Mouse (Mus musculus) midbrain, embryonic 11.5 days (tissue): ENCODE measurements around the gene Gm8122. TPM values are rescaled to one million over a fixed set of nuclear protein-coding genes. Genes with fewer than 3 reads are reported as not detected.
"Not testable (repeated sequence)": the region's sequence is repeated elsewhere in the genome, so short reads cannot be mapped to it uniquely, and the experiment has no call there.

Source experiments
- ATAC-seq: fragments of 200-750 bp; cut with Nextera tagmentation; 2 replicates; pipeline ENCODE4 v1.8.0; 2017; ENCODE audit warnings: moderate TSS enrichment, moderate library complexity; ENCODE audit not compliant: low FRiP score
- DNase-seq: peaks from one replicate; pipeline ENCODE4 v3.0.0; 2015; ENCODE audit warnings: low spot score; ENCODE audit errors: missing footprints
- H3K27ac ChIP-seq: fragments of 300-500 bp; sonication (generic); 2 replicates; pipeline ENCODE4 v1.5.1; 2014; ENCODE audit warnings: low read depth, low read length
- H3K27me3 ChIP-seq: fragments of 300-500 bp; sonication (generic); 2 replicates; pipeline ENCODE4 v1.6.1; 2014; ENCODE audit warnings: mild to moderate bottlenecking, low read length, moderate library complexity, mixed read lengths; ENCODE audit not compliant: control insufficient read depth, insufficient read depth
- H3K36me3 ChIP-seq: fragments of 300-500 bp; sonication (generic); 2 replicates; pipeline ENCODE4 v1.6.1; 2014; ENCODE audit warnings: mild to moderate bottlenecking, low read length, moderate library complexity, mixed read lengths; ENCODE audit not compliant: control insufficient read depth, insufficient read depth
- H3K4me1 ChIP-seq: fragments of 300-500 bp; sonication (generic); 2 replicates; pipeline ENCODE4 v1.6.1; 2014; ENCODE audit warnings: low read length; ENCODE audit not compliant: control insufficient read depth, insufficient read depth
- H3K4me2 ChIP-seq: fragments of 300-500 bp; sonication (generic); 2 replicates; pipeline ENCODE4 v1.6.1; 2014; ENCODE audit warnings: mild to moderate bottlenecking, moderate library complexity
- H3K4me3 ChIP-seq: fragments of 300-500 bp; sonication (generic); 2 replicates; pipeline ENCODE4 v1.5.1; 2014; ENCODE audit warnings: low read depth, low read length
- H3K9ac ChIP-seq: fragments of 300-500 bp; sonication (generic); 2 replicates; pipeline ENCODE4 v1.6.1; 2014; ENCODE audit warnings: low read length
- H3K9me3 ChIP-seq: fragments of 300-500 bp; sonication (generic); 2 replicates; pipeline ENCODE4 v1.6.1; 2016; ENCODE audit warnings: low read length; ENCODE audit not compliant: control insufficient read depth
- WGBS: fragments of 180-500 bp; shearing (Covaris S2); extraction: QIAGEN DNeasy Blood & Tissue Kit; methylation state at CpG from one replicate; pipeline ENCODE4 v1.1.7; 2014; 5-methylcytosine and 5-hydroxymethylcytosine counted together
- polyA plus RNA-seq: library from polyadenylated mRNA; unstranded; fragments of >200 nt; fragmentation: Nextera tagmentation; extraction: Ambion mirVana; gene quantifications from 2 replicates; pipeline ENCODE4 v1.2.1, GENCODE M21; 2014

Gene Gm8122
- polyA plus RNA-seq, 1 experiment from 2014 or later: not detected

DNA sequence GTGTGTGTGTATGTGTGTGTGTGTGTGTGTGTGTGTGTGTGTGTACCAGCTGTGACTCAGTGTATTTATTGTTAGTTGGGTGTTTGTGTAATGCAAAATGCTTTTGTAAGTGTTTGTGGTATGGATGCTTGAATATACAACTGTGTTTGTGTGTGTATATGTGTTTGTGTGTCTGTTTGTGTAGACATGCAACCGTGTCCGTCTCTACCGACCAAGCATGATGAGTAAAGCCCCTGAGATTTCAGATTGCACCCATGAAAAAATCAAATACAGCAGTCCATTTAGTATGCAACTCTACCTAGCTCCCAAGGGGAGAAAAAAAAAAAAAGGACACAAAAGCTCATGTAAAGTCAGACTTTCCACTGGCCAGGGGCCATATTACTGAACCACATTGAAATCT lies 28.3 kb upstream of the Gm8122 start:
- not testable (repeated sequence) for H3K4me1 ChIP-seq, H3K27me3 ChIP-seq, H3K9me3 ChIP-seq, ATAC-seq, H3K27ac ChIP-seq, H3K36me3 ChIP-seq, H3K4me3 ChIP-seq, H3K4me2 ChIP-seq, H3K9ac ChIP-seq, DNase-seq
- 89% methylated on average over 3 of the region's 3 CpGs for WGBS

GRCm38 (mm10) chr14:43258349-43258748 lies 23.2 kb upstream of the Gm8122 start, which contains the start of gene Gm8126:
TSS of gene Gm8126 (plus strand) at chr14:43258649.
- H3K9me3 ChIP-seq, H3K27me3 ChIP-seq, H3K4me2 ChIP-seq, ATAC-seq, DNase-seq, H3K27ac ChIP-seq, H3K4me3 ChIP-seq, H3K36me3 ChIP-seq, H3K4me1 ChIP-seq, H3K9ac ChIP-seq: not testable (repeated sequence)
- WGBS: 86% methylated on average over 2 of the region's 4 CpGs

- not testable (repeated sequence) for H3K4me2 ChIP-seq, DNase-seq, H3K4me1 ChIP-seq, H3K27me3 ChIP-seq, H3K9me3 ChIP-seq, ATAC-seq, H3K36me3 ChIP-seq, H3K27ac ChIP-seq, H3K9ac ChIP-seq, H3K4me3 ChIP-seq
- WGBS: 71% methylated on average over 1 of the region's 1 CpGs
Observed at GRCm38 (mm10) chr14:43256511-43256910, 21.4 kb upstream of the Gm8122 start.

GRCm38 (mm10) chr14:43250549-43251253 lies 15.6 kb upstream of the Gm8122 start:
- H3K9ac ChIP-seq, H3K27me3 ChIP-seq, H3K36me3 ChIP-seq, H3K4me2 ChIP-seq, H3K4me3 ChIP-seq, ATAC-seq, H3K27ac ChIP-seq, H3K4me1 ChIP-seq, H3K9me3 ChIP-seq: not testable (repeated sequence)
- peak; percentile 59 for DNase-seq
- WGBS: 27% methylated on average over 5 of the region's 6 CpGs

DNA sequence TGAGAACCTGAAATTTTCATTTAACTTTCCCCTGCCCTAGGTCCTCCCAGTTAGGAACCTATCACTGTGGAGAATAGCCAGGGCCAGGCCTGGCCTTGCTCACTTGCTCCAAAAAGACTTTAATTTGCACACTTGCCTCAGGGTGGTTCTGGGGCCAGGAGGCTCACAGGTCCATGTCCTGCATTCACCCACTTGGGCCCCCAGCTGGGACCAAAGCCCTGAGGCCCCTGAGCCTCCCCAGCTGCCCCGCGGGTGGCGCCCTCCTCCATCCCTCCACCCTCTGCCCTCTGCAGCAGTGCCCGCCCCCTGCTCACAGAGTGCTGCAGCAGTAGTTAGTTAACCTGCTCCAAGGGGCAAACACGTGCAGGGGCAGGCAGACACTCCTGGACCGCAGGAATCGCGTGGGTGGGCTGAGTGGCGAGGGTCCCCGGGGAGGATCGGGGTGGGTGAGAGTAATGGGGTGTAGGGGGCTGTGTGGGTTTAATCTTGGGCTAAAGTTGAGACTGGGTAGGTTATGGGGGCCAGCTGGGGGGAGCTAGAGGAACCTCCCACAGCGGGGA lies 14.6 kb upstream of the Gm8122 start:
- H3K4me2 ChIP-seq, H3K9ac ChIP-seq, H3K9me3 ChIP-seq, H3K27ac ChIP-seq, H3K36me3 ChIP-seq, DNase-seq, H3K4me1 ChIP-seq, ATAC-seq, H3K27me3 ChIP-seq, H3K4me3 ChIP-seq: not testable (repeated sequence)
- WGBS: 23% methylated on average over 9 of the region's 12 CpGs

GRCm38 (mm10) chr14:43237769-43238168 lies 2.7 kb upstream of the Gm8122 start:
- H3K27ac ChIP-seq, ATAC-seq, H3K4me3 ChIP-seq, H3K9me3 ChIP-seq, H3K36me3 ChIP-seq, H3K4me1 ChIP-seq, H3K4me2 ChIP-seq, H3K27me3 ChIP-seq, H3K9ac ChIP-seq: not testable (repeated sequence)
- DNase-seq: peak; percentile 60

Other genes starting within 250 kb of the Gm8122 start
- not detected in 2 replicates for gene Gm8082, start 241.7 kb downstream of the Gm8122 start, polyA plus RNA-seq
- gene Gm10376, start 219.7 kb downstream of the Gm8122 start, polyA plus RNA-seq: not detected in 2 replicates
- gene Gm8094, start 158.7 kb downstream of the Gm8122 start, polyA plus RNA-seq: not detected in 2 replicates
- gene Gm8104, start 134.7 kb downstream of the Gm8122 start, polyA plus RNA-seq: not detected in 2 replicates
- not detected in 2 replicates for gene Gm7233, start 55.4 kb downstream of the Gm8122 start, polyA plus RNA-seq
- gene Gm8126, start 23.3 kb upstream of the Gm8122 start, polyA plus RNA-seq: not detected in 2 replicates
- not detected in 2 replicates for gene Gm9732, start 39.7 kb upstream of the Gm8122 start, polyA plus RNA-seq
- not detected in 2 replicates for gene Gm8127, start 58.5 kb upstream of the Gm8122 start, polyA plus RNA-seq
- not detected in 2 replicates for gene 1700001F09Rik, start 112.5 kb upstream of the Gm8122 start, polyA plus RNA-seq
- not detected in 2 replicates for gene Gm8138, start 181.0 kb upstream of the Gm8122 start, polyA plus RNA-seq